Mouse (Mus musculus) bone marrow macrophage, adult 2 months (primary cell): Measurements from ENCODE around the gene Fgfr2.

Experiments
- CTCF ChIP-seq: IDR thresholded peaks from 2 replicates; pipeline ENCODE4 v1.5.1; 2012; ENCODE audit warnings: low read depth, mild to moderate bottlenecking, low read length, moderate library complexity
- POLR2A ChIP-seq: IDR thresholded peaks from 2 replicates; pipeline ENCODE4 v1.6.1; 2012; ENCODE audit warnings: mild to moderate bottlenecking, low read depth, low read length, borderline replicate concordance

GRCm38 (mm10) chr7:130796786-130797185 lies 2326.4 kb downstream of the Fgfr2 start:
- no peak for TF ChIP-seq POLR2A
- no peak for TF ChIP-seq CTCF
